Mouse (Mus musculus) liver (tissue): Measurements from ENCODE around the gene Prss38.
"Not testable (repeated sequence)": the region's sequence is repeated elsewhere in the genome, so short reads cannot be mapped to it uniquely, and the experiment has no call there.

Source experiments
- DNase-seq: peaks from one replicate; pipeline ENCODE4 v3.0.0-alpha.2; 2020; ENCODE audit warnings: mixed read lengths

Gene Prss38

GRCm38 (mm10) chr11:59367955-59368354 lies 7.5 kb downstream of the Prss38 start:
- not testable (repeated sequence) for DNase-seq

DNA sequence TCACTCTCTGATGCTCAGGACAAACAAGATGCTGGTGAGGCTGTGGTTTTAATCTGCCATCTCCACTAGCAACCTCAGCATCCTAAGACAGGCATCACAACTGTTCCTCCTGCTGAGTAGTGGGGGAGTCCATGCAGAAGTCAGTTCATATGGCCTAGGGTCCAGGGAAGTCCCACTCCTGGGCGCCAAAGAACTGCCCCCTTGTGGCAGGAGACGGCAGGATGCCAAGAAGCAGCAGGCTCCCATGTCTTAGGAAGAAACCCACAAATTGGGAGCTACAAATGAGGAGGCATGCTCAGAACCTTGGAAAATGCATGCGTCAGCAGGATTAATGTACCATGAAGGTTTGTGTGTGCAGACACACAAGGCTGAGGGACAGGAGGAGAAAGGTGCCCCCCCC lies 8.8 kb downstream of the Prss38 start:
- no peak for DNase-seq

DNA sequence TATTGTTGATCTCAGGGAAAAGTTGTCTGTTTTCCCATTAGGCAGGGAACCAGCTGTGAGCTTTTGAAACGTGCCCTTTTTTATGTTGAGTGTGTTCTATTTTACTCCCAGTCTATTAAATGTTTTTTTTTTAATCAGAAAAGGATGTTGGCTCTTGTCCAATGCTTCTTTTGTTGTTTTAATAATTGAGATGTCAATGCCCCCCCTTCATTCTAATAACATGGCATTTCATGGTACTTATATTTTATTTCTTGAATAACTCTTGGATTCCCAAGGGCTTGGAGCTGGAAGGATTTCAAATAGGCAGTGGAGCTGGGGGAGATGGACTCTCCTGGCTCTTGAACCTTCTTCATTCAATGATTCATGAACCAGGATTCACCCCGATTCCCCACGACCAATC lies 9.4 kb downstream of the Prss38 start:
- DNase-seq, result no peak

GRCm38 (mm10) chr11:59364417-59364816 lies 11.0 kb downstream of the Prss38 start:
- DNase-seq, result no peak

GRCm38 (mm10) chr11:59364007-59364406 lies 11.4 kb downstream of the Prss38 start:
- DNase-seq, result no peak

DNA sequence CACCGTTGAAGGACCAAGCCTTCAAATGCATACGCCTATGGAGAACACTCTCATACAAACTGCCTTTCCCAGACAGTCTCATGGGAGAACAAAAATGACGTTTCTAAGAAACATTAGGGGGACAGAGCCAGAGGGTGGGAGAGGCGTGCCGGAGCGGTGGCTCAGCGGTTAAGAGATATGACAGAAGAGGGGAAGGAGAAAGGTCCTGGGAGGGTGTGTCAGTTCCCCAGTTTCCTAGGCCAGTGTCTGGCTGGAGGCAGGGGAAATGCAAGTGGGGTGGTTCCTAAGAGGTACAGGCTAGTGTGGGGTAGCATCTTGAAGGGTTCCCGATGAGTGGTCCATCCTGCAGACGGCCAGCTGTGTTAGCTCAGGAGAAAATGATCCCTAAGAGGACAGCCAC lies 14.2 kb downstream of the Prss38 start:
- no peak for DNase-seq

- DNase-seq, result no peak
These were observed 18.6 kb downstream of the Prss38 start for GRCm38 (mm10) chr11:59356874-59357289.

- DNase-seq, result no peak
These were observed 20.7 kb downstream of the Prss38 start for GRCm38 (mm10) chr11:59354793-59355192.

DNA sequence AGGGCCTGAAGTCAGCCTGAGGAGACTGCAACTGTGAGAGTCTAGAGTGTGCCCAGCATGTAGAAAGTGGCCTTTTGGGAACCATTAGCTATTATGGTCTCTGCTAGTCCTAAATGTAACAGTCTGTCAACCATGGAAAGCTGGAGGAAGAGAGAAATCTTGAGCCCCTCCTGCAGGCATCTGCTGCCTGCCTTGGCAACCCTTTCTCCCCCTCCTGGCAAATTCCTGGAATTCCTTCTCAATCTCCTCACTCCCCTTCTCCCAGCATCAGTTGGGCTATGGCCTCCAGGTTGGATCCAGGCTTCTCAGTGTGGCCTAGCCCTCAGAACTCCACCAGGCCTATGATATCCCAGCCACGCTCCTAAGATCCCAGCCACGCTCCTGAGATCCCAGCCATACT lies 25.1 kb downstream of the Prss38 start:
- DNase-seq, result no peak

DNA sequence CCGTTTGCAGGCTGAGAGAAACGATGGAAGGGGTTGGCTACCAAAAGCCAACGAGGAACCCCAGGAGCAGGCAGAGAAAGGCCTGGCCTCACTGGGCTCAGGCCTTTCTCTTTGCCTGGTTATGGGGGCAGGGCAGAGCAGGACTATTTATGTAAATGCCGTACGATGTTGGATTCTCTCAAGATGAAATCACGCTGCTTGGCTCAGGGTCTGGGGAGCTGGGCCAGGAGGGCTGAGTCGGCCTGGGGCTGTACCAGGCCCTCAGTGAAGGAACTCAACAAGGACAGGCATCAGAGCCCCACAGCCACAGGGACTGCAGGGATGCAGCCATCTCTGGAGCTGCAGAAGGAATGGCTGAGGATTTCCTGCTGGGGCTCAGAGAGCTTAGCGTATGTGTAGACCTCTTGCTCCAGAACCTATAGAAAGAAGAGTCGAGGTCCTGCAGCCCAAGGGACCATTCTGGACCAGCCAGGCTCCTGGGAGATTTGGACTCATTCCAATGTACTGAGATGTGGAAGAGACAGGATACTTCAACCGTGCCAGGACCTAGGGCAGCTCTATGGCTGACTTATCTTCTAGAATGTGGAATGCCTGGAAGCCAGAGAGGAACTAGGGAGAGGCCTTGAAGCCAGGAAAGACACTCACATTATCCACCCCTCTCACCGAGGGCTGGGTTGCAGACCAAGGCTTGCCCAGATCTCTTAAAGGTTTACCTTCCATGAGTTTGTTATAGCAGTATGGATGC lies 29.1 kb downstream of the Prss38 start:
- DNase-seq, result no peak

GRCm38 (mm10) chr11:59342956-59343355 lies 32.5 kb downstream of the Prss38 start:
- no peak for DNase-seq

GRCm38 (mm10) chr11:59338736-59339120 lies 36.7 kb downstream of the Prss38 start:
- DNase-seq, result no peak

DNA sequence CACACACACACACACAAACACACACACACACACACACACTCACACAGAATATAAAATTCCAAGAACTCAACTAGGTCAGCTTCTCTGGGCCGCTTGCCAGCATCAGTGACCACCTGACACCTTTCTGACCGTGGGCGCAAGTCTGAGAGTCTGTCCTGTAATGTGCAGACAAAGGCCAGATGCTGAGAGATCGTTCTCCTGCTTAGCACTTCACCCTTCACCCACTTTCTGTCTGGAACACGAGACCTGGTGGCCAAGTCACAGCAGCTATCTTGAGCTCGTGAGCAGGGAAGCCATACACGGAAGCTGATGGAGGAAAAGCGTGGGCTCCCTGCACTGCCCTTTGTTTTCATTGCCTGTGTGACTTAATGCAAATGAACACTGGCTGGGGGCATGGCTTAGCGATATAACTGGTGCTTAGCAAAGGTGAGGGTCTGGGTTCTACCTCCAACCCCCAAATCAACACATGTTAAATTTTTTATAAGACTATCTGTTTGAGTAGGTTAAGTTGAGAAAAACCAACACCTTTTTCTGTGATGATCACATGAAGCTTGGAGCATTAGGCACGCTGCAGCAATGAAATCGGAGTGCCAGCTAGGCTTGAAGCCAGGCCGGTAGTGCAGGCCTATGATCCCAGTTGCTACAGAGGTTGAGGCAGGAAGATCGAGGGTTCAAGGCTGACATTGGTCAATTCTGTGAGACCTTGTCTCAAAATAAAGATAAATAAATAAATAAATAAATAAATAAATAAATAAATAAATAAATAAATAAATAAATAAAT lies 37.3 kb downstream of the Prss38 start:
- no peak for DNase-seq

DNA sequence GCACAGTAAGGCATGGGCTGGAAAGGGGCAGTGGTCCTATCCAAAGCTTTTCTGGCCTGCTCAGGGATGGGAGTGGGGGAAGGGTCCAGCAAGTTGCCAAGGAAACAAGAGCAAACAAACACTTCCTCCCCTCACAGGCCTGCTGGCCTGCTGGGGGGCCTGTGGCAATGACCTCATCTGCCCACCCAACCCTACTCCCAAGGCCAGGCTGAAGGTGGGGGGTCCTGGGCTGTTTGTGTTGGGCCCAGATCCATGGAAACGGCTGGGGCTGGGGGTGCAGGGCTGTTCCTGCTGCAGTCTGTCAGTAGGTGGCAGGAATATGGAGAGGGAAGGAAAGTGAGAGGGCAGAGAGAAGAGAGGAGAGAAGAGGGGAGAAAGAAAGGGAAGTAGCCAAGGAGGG lies 39.1 kb downstream of the Prss38 start:
- DNase-seq, result no peak

- no peak for DNase-seq
These were observed 39.5 kb downstream of the Prss38 start for GRCm38 (mm10) chr11:59335942-59336341.

- no peak for DNase-seq
These were observed 40.3 kb downstream of the Prss38 start for GRCm38 (mm10) chr11:59335150-59335549.

DNA sequence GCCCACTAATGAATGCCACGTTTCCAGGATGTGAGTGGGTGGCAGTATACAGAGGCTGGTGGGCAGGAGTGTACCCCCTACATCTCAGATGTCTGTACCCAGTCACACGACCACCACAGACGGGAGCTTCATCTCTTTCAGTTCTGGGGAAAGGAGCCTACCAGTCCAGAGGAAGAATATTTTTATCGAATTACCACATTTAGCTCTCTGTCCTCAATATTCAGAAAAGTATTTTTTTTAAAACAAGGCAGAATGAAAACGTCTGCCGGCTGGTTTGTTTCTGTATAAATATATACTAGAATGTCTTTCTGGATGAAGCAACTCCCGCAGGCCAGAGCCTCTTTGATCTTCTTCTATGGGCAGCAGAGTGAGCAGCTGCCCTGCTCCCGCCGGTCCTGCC lies 42.5 kb downstream of the Prss38 start:
- no peak for DNase-seq

- no peak for DNase-seq
These were observed 44.1 kb downstream of the Prss38 start for GRCm38 (mm10) chr11:59331167-59331869.

- DNase-seq, result peak; percentile 74
These were observed 44.9 kb downstream of the Prss38 start for GRCm38 (mm10) chr11:59330560-59330959.

GRCm38 (mm10) chr11:59329616-59330015 lies 45.8 kb downstream of the Prss38 start:
- no peak for DNase-seq

GRCm38 (mm10) chr11:59327625-59328024 lies 47.8 kb downstream of the Prss38 start:
- DNase-seq, result no peak

GRCm38 (mm10) chr11:59324777-59325176 lies 50.7 kb downstream of the Prss38 start:
- DNase-seq, result no peak

- DNase-seq, result no peak
These were observed 52.5 kb downstream of the Prss38 start for GRCm38 (mm10) chr11:59322988-59323387.
